Mouse (Mus musculus): ENCODE results near the gene Aurkb. TPM values are rescaled to one million over a fixed set of nuclear protein-coding genes. Genes with fewer than 3 reads are reported as not detected.
"Not testable (repeated sequence)": the region's sequence is repeated elsewhere in the genome, so short reads cannot be mapped to it uniquely, and the experiment has no call there.

Gene Aurkb
- total RNA-seq, 2 experiments from 2014 or later = 0.54 to 0.79 TPM

GRCm38 (mm10) chr11:69093856-69094255 lies 48.4 kb downstream of the Aurkb start:
- not testable (repeated sequence) for H3K4me3 ChIP-seq; DNase-seq (ENCODE audit: low spot score in 2 of 2)
- peak; percentile 46 for TF ChIP-seq CTCF (conservative IDR thresholded peaks at IDR 0.05)
- H3K27ac ChIP-seq = peak overlapping the region; percentile 98

DNA sequence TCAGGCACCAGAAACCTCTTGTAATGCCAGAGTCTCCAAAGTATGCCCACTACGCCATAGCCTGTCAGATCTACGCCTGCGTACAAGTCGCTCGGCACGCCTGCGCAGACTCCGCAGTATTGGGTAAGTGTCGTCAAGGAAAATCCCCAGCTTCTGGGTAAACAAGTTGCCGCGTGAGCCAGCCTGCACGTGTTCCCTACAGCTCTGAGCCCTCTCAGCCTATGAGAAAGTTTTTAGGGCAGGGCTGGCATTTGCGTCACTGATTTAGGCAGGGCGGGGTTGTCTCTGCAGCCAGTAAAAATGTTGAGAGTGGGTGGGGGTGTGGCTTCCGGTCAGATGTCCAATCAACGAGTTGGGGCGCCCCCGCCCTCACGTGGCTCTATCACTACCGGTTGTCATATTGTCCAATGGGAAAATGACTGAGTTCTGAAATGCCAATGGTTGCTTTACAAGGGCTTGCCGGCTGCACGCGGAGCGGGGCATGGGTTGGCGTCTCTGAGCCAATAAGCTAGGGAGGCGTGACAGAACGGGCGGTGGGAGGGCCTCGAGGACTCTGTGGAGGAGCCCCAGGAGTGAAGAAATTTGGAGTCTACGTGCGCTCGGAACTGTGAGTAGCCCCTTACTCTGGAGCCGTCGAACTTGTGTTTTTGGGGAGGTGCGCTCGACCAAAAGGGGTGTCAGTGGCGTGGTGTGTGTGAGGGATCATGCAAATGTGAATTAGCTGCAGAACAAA lies 49.4 kb downstream of the Aurkb start, which contains the start of gene Per1:
TSS of gene Per1 (plus strand) at position 521 of the 733 bp plus-strand sequence.
- no peak for TF ChIP-seq CTCF (conservative IDR thresholded peaks at IDR 0.05)

DNA sequence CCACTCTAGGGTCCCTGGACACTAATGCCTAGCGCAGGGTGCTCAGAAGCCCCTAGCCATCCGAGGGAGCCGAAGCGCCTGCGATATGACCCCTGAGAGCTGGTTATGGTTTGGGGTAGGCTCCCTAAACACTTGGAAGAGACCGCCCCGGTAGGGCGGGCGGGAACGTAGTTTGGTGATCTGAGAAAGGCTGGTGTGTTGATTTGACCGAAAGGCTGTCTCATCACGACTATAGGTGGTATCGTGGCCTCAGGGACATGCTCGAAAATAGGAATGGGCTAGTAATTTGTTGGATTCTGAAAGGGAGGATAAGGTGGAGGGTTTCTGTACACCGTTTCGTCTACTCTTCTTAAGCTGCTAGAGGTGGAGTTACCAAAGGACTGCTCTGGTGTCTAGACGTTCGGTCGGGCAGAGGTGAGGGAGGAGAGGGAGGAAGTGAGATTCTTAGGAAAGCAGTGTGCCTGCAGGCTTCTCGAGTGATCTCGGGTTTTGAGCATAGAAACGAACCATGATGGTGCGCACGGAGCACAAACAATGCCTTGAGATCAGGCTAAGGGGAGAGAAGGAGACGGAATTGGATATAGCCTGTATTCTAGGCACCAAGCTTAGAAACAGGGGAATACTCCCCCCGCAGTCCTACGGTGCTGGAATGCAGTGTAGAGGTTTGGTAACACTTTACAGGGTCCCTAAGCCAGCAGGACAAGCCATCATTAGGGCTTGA lies 50.2 kb downstream of the Aurkb start:
- TF ChIP-seq CTCF (conservative IDR thresholded peaks at IDR 0.05) = no peak
- H3K4me3 ChIP-seq = peak overlapping the region; percentile 81
- no peak for DNase-seq (ENCODE audit: low spot score in 2 of 2)
- H3K27ac ChIP-seq = peak overlapping the region; percentile 98

More for the DNA sequence above, 49.4 kb downstream of the Aurkb start, which contains the start of gene Per1:
- Histone ChIP-seq H3K4me3 (peak within 1 kb of the TSS; percentile 81), H3K27ac (peak within 1 kb of the TSS; percentile 98)
- peak; percentile 99 to 100 for DNase-seq (ENCODE audit: low spot score in 2 of 2)

GRCm38 (mm10) chr11:69096360-69096986 lies 51.0 kb downstream of the Aurkb start:
- DNase-seq (ENCODE audit: low spot score in 2 of 2) = no peak
- Histone ChIP-seq H3K4me3 (peak overlapping the region; percentile 81), H3K27ac (peak overlapping the region; percentile 98)
- no peak for TF ChIP-seq CTCF (conservative IDR thresholded peaks at IDR 0.05)

GRCm38 (mm10) chr11:69096987-69097900 lies 51.8 kb downstream of the Aurkb start:
- Histone ChIP-seq H3K4me3 (peak overlapping the region; percentile 81), H3K27ac (peak overlapping the region; percentile 98)
- no peak for TF ChIP-seq CTCF (conservative IDR thresholded peaks at IDR 0.05)
- DNase-seq (ENCODE audit: low spot score in 2 of 2) = peak; percentile 96 to 97

GRCm38 (mm10) chr11:69098039-69098761 lies 52.8 kb downstream of the Aurkb start:
- TF ChIP-seq CTCF (conservative IDR thresholded peaks at IDR 0.05) = no peak
- DNase-seq (ENCODE audit: low spot score in 2 of 2) = peak in 1 of 2 experiments; percentile 14
- peak overlapping the region; percentile 98 for H3K27ac ChIP-seq

DNA sequence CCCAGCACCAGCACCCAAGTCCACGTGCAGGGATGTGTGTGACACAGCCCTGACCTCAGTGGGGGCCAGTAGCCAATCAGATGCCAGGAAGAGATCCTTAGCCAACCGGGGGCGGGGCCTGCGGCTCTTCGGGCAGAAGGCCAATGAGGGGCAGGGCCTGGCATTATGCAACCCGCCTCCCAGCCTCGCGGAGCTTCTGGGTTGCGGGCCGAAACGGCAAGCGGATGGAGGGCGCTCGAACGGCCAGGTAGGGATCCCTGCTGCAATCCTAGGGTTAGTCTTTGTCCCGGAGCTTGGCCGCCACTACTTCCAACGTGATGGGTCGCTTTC lies 53.3 kb downstream of the Aurkb start:
- H3K27ac ChIP-seq = peak overlapping the region; percentile 98
- no peak for TF ChIP-seq CTCF (conservative IDR thresholded peaks at IDR 0.05)
- peak; percentile 94 to 97 for DNase-seq (ENCODE audit: low spot score in 2 of 2)
- peak overlapping the region; percentile 81 for H3K4me3 ChIP-seq

More at GRCm38 (mm10) chr11:69098039-69098761, 52.8 kb downstream of the Aurkb start:
- H3K4me3 ChIP-seq = peak overlapping the region; percentile 81

GRCm38 (mm10) chr11:69099177-69099914 lies 53.9 kb downstream of the Aurkb start:
- H3K27ac ChIP-seq = peak overlapping the region; percentile 98
- peak in 1 of 2 experiments; percentile 61 for DNase-seq (ENCODE audit: low spot score in 2 of 2)
- no peak for TF ChIP-seq CTCF (conservative IDR thresholded peaks at IDR 0.05)
- peak overlapping the region; percentile 81 for H3K4me3 ChIP-seq

DNA sequence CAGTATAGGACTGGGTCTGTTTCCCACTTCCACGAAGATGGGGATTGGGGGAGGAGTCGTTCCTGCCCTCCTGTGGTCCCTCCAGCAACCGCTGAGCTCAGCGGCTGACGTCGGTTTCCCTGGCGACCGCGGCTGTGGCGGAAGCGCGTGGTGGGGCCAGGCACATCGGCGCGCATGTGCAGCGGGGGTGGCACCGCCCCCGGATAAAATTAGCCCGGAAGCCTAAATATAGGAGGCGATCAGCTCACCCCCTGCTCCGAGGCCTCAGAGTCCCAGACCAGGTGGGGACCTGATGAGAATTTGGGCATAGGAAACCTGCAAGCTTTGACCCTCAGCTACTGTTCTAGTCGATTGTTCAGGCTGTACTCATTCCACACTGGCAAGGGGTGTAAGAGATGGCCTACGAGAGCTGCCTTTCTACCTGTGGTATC lies 54.5 kb downstream of the Aurkb start:
- peak; percentile 55 for TF ChIP-seq CTCF (conservative IDR thresholded peaks at IDR 0.05)
- peak overlapping the region; percentile 98 for H3K27ac ChIP-seq
- peak; percentile 95 to 96 for DNase-seq (ENCODE audit: low spot score in 2 of 2)
- peak overlapping the region; percentile 81 for H3K4me3 ChIP-seq

GRCm38 (mm10) chr11:69100639-69101360 lies 55.4 kb downstream of the Aurkb start:
- peak overlapping the region; percentile 98 for H3K27ac ChIP-seq
- peak overlapping the region; percentile 81 for H3K4me3 ChIP-seq
- peak in 1 of 2 experiments; percentile 17 for DNase-seq (ENCODE audit: low spot score in 2 of 2)
- no peak for TF ChIP-seq CTCF (conservative IDR thresholded peaks at IDR 0.05)

Other genes starting within 250 kb of the Aurkb start
- gene Ndel1, start 173.8 kb upstream of the Aurkb start, total RNA-seq (2021) = 10 to 100 TPM; 81.1 to 96.3 TPM
- gene Rnf222, start 157.1 kb upstream of the Aurkb start, total RNA-seq (2021) = not detected
- gene Rpl26, start 144.1 kb upstream of the Aurkb start, total RNA-seq (2021) = 100 to 1,000 TPM; 766 to 781 TPM
- gene Odf4, start 118.6 kb upstream of the Aurkb start, total RNA-seq (2021) = not detected
- 1 to 10 TPM; 9.5 to 9.7 TPM for gene Arhgef15, start 88.2 kb upstream of the Aurkb start, total RNA-seq (2021)
- 1 to 10 TPM; 5.8 to 6.2 TPM for gene Slc25a35, start 77.5 kb upstream of the Aurkb start, total RNA-seq (2021)
- 10 to 100 TPM; 16.8 to 20.7 TPM for gene Rangrf, start 70.5 kb upstream of the Aurkb start, total RNA-seq (2021)
- 10 to 100 TPM; 27.5 to 27.8 TPM for gene Pfas, start 37.2 kb upstream of the Aurkb start, total RNA-seq (2021)
- 10 to 100 TPM; 40.3 to 43.1 TPM for gene Ctc1, start 29.7 kb upstream of the Aurkb start, total RNA-seq (2021)
- gene Borcs6, start 14.1 kb downstream of the Aurkb start, total RNA-seq (2021) = 10 to 100 TPM; 26.6 to 30.8 TPM
- 10 to 100 TPM; 20.3 to 21.6 TPM for gene Tmem107, start 25.2 kb downstream of the Aurkb start, total RNA-seq (2021)
- 1,000 to 10,000 TPM in 1 of 2 experiments, 100 to 1,000 TPM in 1; 988 to 1,016 TPM for gene Vamp2, start 42.8 kb downstream of the Aurkb start, total RNA-seq (2021)
- 10 to 100 TPM; 83.4 to 95.2 TPM for gene Per1, start 49.6 kb downstream of the Aurkb start, total RNA-seq (2021)
- gene Hes7, start 74.8 kb downstream of the Aurkb start, total RNA-seq (2021) = 1 to 10 TPM in 1 of 2 experiments, under 1 TPM in 1; 0.79 to 1.0 TPM
- gene 9130213A22Rik, start 76.9 kb downstream of the Aurkb start, total RNA-seq (2021) = 1 to 10 TPM; 1.4 to 1.5 TPM
- gene Aloxe3, start 80.2 kb downstream of the Aurkb start, total RNA-seq (2021) = 10 to 100 TPM in 1 of 2 experiments, 1 to 10 TPM in 1; 7.8 to 11.1 TPM
- 10 to 100 TPM in 1 of 2 experiments, 1 to 10 TPM in 1; 8.7 to 12.2 TPM for gene Alox12b, start 111.3 kb downstream of the Aurkb start, total RNA-seq (2021)
- 1 to 10 TPM; 7.5 to 8.2 TPM for gene Alox8, start 152.2 kb downstream of the Aurkb start, total RNA-seq (2021)
- 1 to 10 TPM; 2.1 to 2.3 TPM for gene Gucy2e, start 191.4 kb downstream of the Aurkb start, total RNA-seq (2021)